Mouse (Mus musculus): ENCODE data around the gene Slc15a5. TPM values are rescaled to one million over a fixed set of nuclear protein-coding genes. Genes with fewer than 3 reads are reported as not detected.

Slc15a5 gene
- polyA plus RNA-seq, 1 experiment from 2014 or later: not detected

GRCm38 (mm10) chr6:137980413-137980812, 99.3 kb downstream of the Slc15a5 start:
- 83% methylated on average over 8 of the region's 8 CpGs for WGBS

GRCm38 (mm10) chr6:137979802-137980201, 99.9 kb downstream of the Slc15a5 start:
- H3K9me3 ChIP-seq: no peaks in the 10 kb centered on the region
- H3K4me3 ChIP-seq: no peak overlapping the region
- DNase-seq (ENCODE audit: low spot score): no peak
- no peak overlapping the region for H3K27ac ChIP-seq
- H3K36me3 ChIP-seq: no peaks in the 10 kb centered on the region
- no peaks in the 10 kb centered on the region for H3K4me1 ChIP-seq
- no peaks in the 10 kb centered on the region for H3K27me3 ChIP-seq (ENCODE audit: insufficient read depth, poor library complexity, severe bottlenecking)
- 91% methylated on average over 12 of the region's 12 CpGs for WGBS

More at GRCm38 (mm10) chr6:137980413-137980812, 99.3 kb downstream of the Slc15a5 start:
- H3K36me3 ChIP-seq: no peaks in the 10 kb centered on the region
- DNase-seq (ENCODE audit: low spot score): no peak
- H3K4me3 ChIP-seq: no peak overlapping the region
- H3K27me3 ChIP-seq (ENCODE audit: insufficient read depth, poor library complexity, severe bottlenecking): no peaks in the 10 kb centered on the region
- no peaks in the 10 kb centered on the region for H3K4me1 ChIP-seq
- no peak overlapping the region for H3K27ac ChIP-seq
- no peaks in the 10 kb centered on the region for H3K9me3 ChIP-seq

- Histone ChIP-seq H3K36me3 (no peaks in the 10 kb centered on the region), H3K4me1 (no peaks in the 10 kb centered on the region), H3K4me3 (no peak overlapping the region), H3K27ac (no peak overlapping the region), H3K9me3 (no peaks in the 10 kb centered on the region), H3K27me3 (ENCODE audit: insufficient read depth, poor library complexity, severe bottlenecking) (no peaks in the 10 kb centered on the region)
- no peak for DNase-seq (ENCODE audit: low spot score)
- 91% methylated on average over 3 of the region's 3 CpGs for WGBS
Measured at GRCm38 (mm10) chr6:137976021-137976420, 103.7 kb downstream of the Slc15a5 start.

GRCm38 (mm10) chr6:137963703-137964102, 116.0 kb downstream of the Slc15a5 start:
- Histone ChIP-seq H3K4me1 (0 out of 2 replicates have a peak, but pooled peaks cover 2% of the 10 kb centered on the region), H3K9me3 (no peaks in the 10 kb centered on the region), H3K36me3 (no peaks in the 10 kb centered on the region), H3K4me3 (no peak overlapping the region), H3K27me3 (ENCODE audit: insufficient read depth, poor library complexity, severe bottlenecking) (no peaks in the 10 kb centered on the region), H3K27ac (no peak overlapping the region)
- no peak for DNase-seq (ENCODE audit: low spot score)
- WGBS: 76% methylated on average over 7 of the region's 7 CpGs

- no peak overlapping the region for H3K27ac ChIP-seq
- no peaks in the 10 kb centered on the region for H3K36me3 ChIP-seq
- no peaks in the 10 kb centered on the region for H3K27me3 ChIP-seq (ENCODE audit: insufficient read depth, poor library complexity, severe bottlenecking)
- no peak overlapping the region for H3K4me3 ChIP-seq
- DNase-seq (ENCODE audit: low spot score): no peak
- H3K9me3 ChIP-seq: no peaks in the 10 kb centered on the region
- 68% methylated on average over 4 of the region's 4 CpGs for WGBS
- H3K4me1 ChIP-seq: no peaks in the 10 kb centered on the region
Measured at GRCm38 (mm10) chr6:137962836-137963235, 116.9 kb downstream of the Slc15a5 start.

- H3K27ac ChIP-seq: no peak overlapping the region
- H3K9me3 ChIP-seq: no peaks in the 10 kb centered on the region
- DNase-seq (ENCODE audit: low spot score): no peak
- H3K36me3 ChIP-seq: no peaks in the 10 kb centered on the region
- H3K27me3 ChIP-seq (ENCODE audit: insufficient read depth, poor library complexity, severe bottlenecking): no peaks in the 10 kb centered on the region
- no peaks in the 10 kb centered on the region for H3K4me1 ChIP-seq
- no peak overlapping the region for H3K4me3 ChIP-seq
- 90% methylated on average over 4 of the region's 4 CpGs for WGBS
Measured at GRCm38 (mm10) chr6:137960023-137960778, 119.5 kb downstream of the Slc15a5 start.

- no peak overlapping the region for H3K4me3 ChIP-seq
- WGBS: 83% methylated on average over 6 of the region's 6 CpGs
- H3K27ac ChIP-seq: no peak overlapping the region
- no peaks in the 10 kb centered on the region for H3K4me1 ChIP-seq
- DNase-seq (ENCODE audit: low spot score): no peak
- no peaks in the 10 kb centered on the region for H3K27me3 ChIP-seq (ENCODE audit: insufficient read depth, poor library complexity, severe bottlenecking)
- no peaks in the 10 kb centered on the region for H3K9me3 ChIP-seq
- no peaks in the 10 kb centered on the region for H3K36me3 ChIP-seq
Measured at GRCm38 (mm10) chr6:137957630-137958029, 122.1 kb downstream of the Slc15a5 start.

GRCm38 (mm10) chr6:137956783-137957429, 122.8 kb downstream of the Slc15a5 start:
- WGBS: 52% methylated on average over 12 of the region's 17 CpGs
- H3K4me3 ChIP-seq: no peak overlapping the region
- no peak for DNase-seq (ENCODE audit: low spot score)

GRCm38 (mm10) chr6:137946520-137946919, 133.2 kb downstream of the Slc15a5 start:
- H3K36me3 ChIP-seq: no peaks in the 10 kb centered on the region
- H3K27me3 ChIP-seq (ENCODE audit: insufficient read depth, poor library complexity, severe bottlenecking): no peaks in the 10 kb centered on the region
- DNase-seq (ENCODE audit: low spot score): no peak
- H3K9me3 ChIP-seq: no peaks in the 10 kb centered on the region
- no peak overlapping the region for H3K4me3 ChIP-seq
- H3K4me1 ChIP-seq: no peaks in the 10 kb centered on the region
- WGBS: 70% methylated on average over 10 of the region's 10 CpGs
- H3K27ac ChIP-seq: no peak overlapping the region

More at GRCm38 (mm10) chr6:137956783-137957429, 122.8 kb downstream of the Slc15a5 start:
- no peaks in the 10 kb centered on the region for H3K27me3 ChIP-seq (ENCODE audit: insufficient read depth, poor library complexity, severe bottlenecking)
- no peaks in the 10 kb centered on the region for H3K36me3 ChIP-seq
- H3K9me3 ChIP-seq: no peaks in the 10 kb centered on the region
- no peaks in the 10 kb centered on the region for H3K4me1 ChIP-seq
- no peak overlapping the region for H3K27ac ChIP-seq

GRCm38 (mm10) chr6:137940374-137941218, 139.1 kb downstream of the Slc15a5 start:
- Histone ChIP-seq H3K27ac (0 out of 2 replicates have a peak overlapping the region, but pooled peaks have one; percentile 6), H3K4me1 (peaks cover 7% of the 10 kb centered on the region; the same call in 1 of the 2 replicates), H3K27me3 (ENCODE audit: insufficient read depth, poor library complexity, severe bottlenecking) (no peaks in the 10 kb centered on the region), H3K9me3 (no peaks in the 10 kb centered on the region), H3K4me3 (no peak overlapping the region), H3K36me3 (no peaks in the 10 kb centered on the region)
- 32% methylated on average over 12 of the region's 12 CpGs for WGBS
- DNase-seq (ENCODE audit: low spot score): no peak

- Histone ChIP-seq H3K36me3 (no peaks in the 10 kb centered on the region), H3K9me3 (no peaks in the 10 kb centered on the region), H3K4me1 (peaks cover 7% of the 10 kb centered on the region; the same call in 1 of the 2 replicates), H3K4me3 (no peak overlapping the region), H3K27me3 (ENCODE audit: insufficient read depth, poor library complexity, severe bottlenecking) (no peaks in the 10 kb centered on the region), H3K27ac (no peak overlapping the region)
- 83% methylated on average over 5 of the region's 5 CpGs for WGBS
- no peak for DNase-seq (ENCODE audit: low spot score)
Measured at GRCm38 (mm10) chr6:137937541-137937940, 142.2 kb downstream of the Slc15a5 start.

GRCm38 (mm10) chr6:137936268-137936667, 143.4 kb downstream of the Slc15a5 start:
- Histone ChIP-seq H3K9me3 (no peaks in the 10 kb centered on the region), H3K27ac (no peak overlapping the region), H3K36me3 (no peaks in the 10 kb centered on the region), H3K27me3 (ENCODE audit: insufficient read depth, poor library complexity, severe bottlenecking) (no peaks in the 10 kb centered on the region), H3K4me3 (no peak overlapping the region), H3K4me1 (peaks cover 7% of the 10 kb centered on the region; the same call in 1 of the 2 replicates)
- no peak for DNase-seq (ENCODE audit: low spot score)
- 88% methylated on average over 1 of the region's 1 CpGs for WGBS

All from heart, embryonic 10.5 days (tissue).